Mouse (Mus musculus) bone marrow, adult 2 months (tissue): ENCODE measurements around the gene Gins3.

Experiments used
- CTCF ChIP-seq: fragments of 200-500 bp; IDR thresholded peaks from 2 replicates; pipeline ENCODE4 v1.5.1; 2011; ENCODE audit warnings: low read length, control low read depth; ENCODE audit not compliant: control insufficient read depth, insufficient read depth
- POLR2A ChIP-seq: fragments of 200-500 bp; IDR thresholded peaks from 2 replicates; pipeline ENCODE4 v1.6.1; 2011; ENCODE audit warnings: low read depth, mild to moderate bottlenecking, control low read depth, low read length, borderline replicate concordance; ENCODE audit not compliant: control insufficient read depth

GRCm38 (mm10) chr8:95690929-95691541 is 57.8 kb downstream of the Gins3 start:
- no peak for TF ChIP-seq POLR2A
- no peak for TF ChIP-seq CTCF
